Mouse (Mus musculus) liver, postnatal 0 days (tissue): ENCODE measurements at regions not wholly inside any gene's neighbourhood (a gene's known extent, or its start where the extent isn't known, plus 50 kb on each side); places are given as distances from the start of the nearest gene placed in this dataset.

ENCODE experiments used
- CTCF ChIP-seq: sonication (generic); IDR thresholded peaks from 2 replicates; pipeline ENCODE4 v1.5.1; 2016; ENCODE audit warnings: antibody characterized with exemption, low read depth
- EP300 ChIP-seq: IDR thresholded peaks from 2 replicates; pipeline ENCODE4 v1.6.1; 2016; ENCODE audit warnings: antibody characterized with exemption, low read depth, mild to moderate bottlenecking

GRCm38 (mm10) chr14:58538135-58538534, 467.8 kb downstream of the Fgf9 start:
- no peak for TF ChIP-seq CTCF
- TF ChIP-seq EP300: no peak
